Mouse (Mus musculus): ENCODE data around the gene Pnpla8. TPM values are rescaled to one million over a fixed set of nuclear protein-coding genes. Genes with fewer than 3 reads are reported as not detected.
A peak's percentile ranks its signal among the peaks of the same experiment; 100 is the strongest.
"Not testable (repeated sequence)": the region's sequence is repeated elsewhere in the genome, so short reads cannot be mapped to it uniquely, and the experiment has no call there.

Gene Pnpla8
- total RNA-seq, 2 experiments from 2014 or later = 22.4 to 37.3 TPM

GRCm38 (mm10) chr12:44267196-44267595, 46.0 kb downstream of the Pnpla8 start:
- no peak for ATAC-seq (replicated peaks; ENCODE audit: low FRiP score, low TSS enrichment, poor library complexity, severe bottlenecking)

DNA sequence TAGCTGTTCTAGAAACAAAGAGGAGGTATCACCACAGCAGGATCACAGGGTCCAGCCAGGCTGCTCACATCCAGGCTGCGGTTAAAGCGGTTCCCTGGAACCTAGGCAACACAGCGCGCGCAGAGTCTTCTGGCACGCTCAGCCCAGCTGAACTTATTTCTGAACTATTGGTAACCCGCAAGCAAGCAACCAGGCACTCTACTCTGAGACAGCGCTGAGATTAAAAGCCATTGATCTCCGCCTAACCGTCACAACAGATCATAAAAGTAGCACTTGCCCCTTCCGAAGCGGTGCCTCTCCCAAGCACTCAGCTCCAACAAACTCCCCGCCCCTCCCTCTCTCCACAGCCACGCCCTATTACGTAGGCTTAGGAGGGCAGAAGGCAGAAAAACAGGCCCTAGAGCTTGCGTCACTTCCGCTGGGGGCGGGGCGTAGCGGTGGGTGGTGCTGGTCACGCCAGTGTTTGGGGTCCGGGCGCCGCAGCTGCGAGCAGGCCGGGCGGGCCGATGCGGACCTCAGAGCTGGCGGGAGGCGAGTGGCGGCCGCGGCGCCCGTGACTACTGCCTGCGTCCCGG, 47.6 kb downstream of the Pnpla8 start:
- peak; percentile 97 for ATAC-seq (replicated peaks; ENCODE audit: low FRiP score, low TSS enrichment, poor library complexity, severe bottlenecking)

GRCm38 (mm10) chr12:44269311-44269831, 48.2 kb downstream of the Pnpla8 start:
- peak; percentile 81 for ATAC-seq (replicated peaks; ENCODE audit: low FRiP score, low TSS enrichment, poor library complexity, severe bottlenecking)

DNA sequence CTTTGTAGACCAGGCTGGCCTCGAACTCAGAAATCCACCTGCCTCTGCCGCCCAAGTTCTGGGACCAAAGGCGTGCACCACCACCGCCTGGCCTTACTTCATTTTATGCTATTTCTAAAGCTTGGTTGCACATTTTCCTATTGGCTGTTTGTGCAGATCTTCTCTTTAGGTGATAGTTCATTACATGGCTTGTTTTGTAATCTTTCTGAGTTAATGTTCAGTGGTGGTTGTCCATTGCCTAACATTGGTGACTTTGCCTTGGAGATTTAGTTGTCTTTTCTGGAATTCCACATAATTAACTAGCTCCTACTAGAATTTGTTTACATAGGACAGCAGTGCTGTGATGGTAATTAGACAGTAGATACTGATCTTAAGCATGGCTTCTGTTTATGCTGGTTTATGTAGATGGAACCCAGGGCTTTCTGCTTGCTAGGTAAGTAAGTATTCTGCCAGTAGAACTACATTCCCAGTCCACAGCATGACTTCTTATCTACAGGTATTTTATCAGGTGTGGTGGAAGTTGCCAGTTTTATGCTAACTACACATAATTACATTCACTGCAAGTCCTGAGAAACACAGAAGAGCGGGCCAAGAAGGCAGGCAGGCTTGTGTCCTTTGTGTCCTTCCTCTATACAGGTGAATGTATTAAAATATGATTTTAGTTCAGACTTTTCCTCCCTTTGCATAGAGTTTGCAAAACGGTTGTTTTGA, 53.1 kb downstream of the Pnpla8 start:
- no peak for ATAC-seq (replicated peaks; ENCODE audit: low FRiP score, low TSS enrichment, poor library complexity, severe bottlenecking)

- ATAC-seq (replicated peaks; ENCODE audit: low FRiP score, low TSS enrichment, poor library complexity, severe bottlenecking) = not testable (repeated sequence)
Observed at GRCm38 (mm10) chr12:44280147-44280546, 59.0 kb downstream of the Pnpla8 start.

GRCm38 (mm10) chr12:44281534-44281933, 60.4 kb downstream of the Pnpla8 start:
- ATAC-seq (replicated peaks; ENCODE audit: low FRiP score, low TSS enrichment, poor library complexity, severe bottlenecking) = no peak

- no peak for ATAC-seq (replicated peaks; ENCODE audit: low FRiP score, low TSS enrichment, poor library complexity, severe bottlenecking)
Observed at GRCm38 (mm10) chr12:44283378-44283777, 62.2 kb downstream of the Pnpla8 start.

- ATAC-seq (replicated peaks; ENCODE audit: low FRiP score, low TSS enrichment, poor library complexity, severe bottlenecking) = no peak
Observed at GRCm38 (mm10) chr12:44286992-44287391, 65.8 kb downstream of the Pnpla8 start.

- ATAC-seq (replicated peaks; ENCODE audit: low FRiP score, low TSS enrichment, poor library complexity, severe bottlenecking) = peak; percentile 90
Observed at GRCm38 (mm10) chr12:44292281-44292680, 71.1 kb downstream of the Pnpla8 start.

DNA sequence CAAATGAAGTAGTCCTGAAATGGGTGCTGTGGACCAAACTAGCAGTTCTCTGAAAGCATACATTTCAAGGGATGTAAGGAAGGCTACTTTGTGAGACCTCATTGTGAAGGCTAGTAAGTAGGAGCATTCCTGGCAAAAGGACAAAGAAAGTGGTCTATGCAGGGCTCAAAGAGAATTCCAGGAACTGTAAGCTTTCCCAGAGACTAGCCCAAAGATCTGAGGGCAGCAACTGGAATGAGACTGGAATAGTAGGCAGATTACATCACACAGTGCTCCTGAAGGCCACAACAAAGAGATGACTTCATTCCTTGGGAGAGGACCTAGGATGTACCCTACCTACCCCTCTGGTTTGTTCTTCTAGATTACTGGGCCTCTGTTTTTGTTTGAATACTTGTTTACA, 79.6 kb downstream of the Pnpla8 start:
- ATAC-seq (replicated peaks; ENCODE audit: low FRiP score, low TSS enrichment, poor library complexity, severe bottlenecking) = no peak

- no peak for ATAC-seq (replicated peaks; ENCODE audit: low FRiP score, low TSS enrichment, poor library complexity, severe bottlenecking)
Observed at GRCm38 (mm10) chr12:44304012-44304411, 82.8 kb downstream of the Pnpla8 start.

DNA sequence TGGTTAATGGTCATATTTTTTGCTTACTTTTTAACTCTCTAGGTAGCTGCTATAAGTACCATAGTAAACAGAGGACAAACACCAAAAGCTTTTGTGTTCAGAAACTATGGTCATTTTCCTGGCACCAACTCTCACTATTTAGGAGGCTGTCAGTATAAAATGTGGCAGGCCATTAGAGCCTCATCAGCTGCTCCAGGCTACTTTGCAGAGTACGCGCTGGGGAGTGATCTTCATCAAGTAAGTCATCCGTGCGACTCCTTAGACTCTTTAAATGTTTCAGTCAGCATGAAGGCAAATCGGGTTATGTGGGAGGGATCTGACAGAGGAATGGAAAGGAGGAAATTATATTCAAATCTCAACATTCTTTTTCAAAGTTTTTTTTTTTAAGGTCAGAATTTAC, 83.7 kb downstream of the Pnpla8 start:
- ATAC-seq (replicated peaks; ENCODE audit: low FRiP score, low TSS enrichment, poor library complexity, severe bottlenecking) = no peak

- peak; percentile 47; the same call in 1 of the 2 replicates for ATAC-seq (replicated peaks; ENCODE audit: low FRiP score, low TSS enrichment, poor library complexity, severe bottlenecking)
Observed at GRCm38 (mm10) chr12:44308221-44308620, 87.1 kb downstream of the Pnpla8 start.

DNA sequence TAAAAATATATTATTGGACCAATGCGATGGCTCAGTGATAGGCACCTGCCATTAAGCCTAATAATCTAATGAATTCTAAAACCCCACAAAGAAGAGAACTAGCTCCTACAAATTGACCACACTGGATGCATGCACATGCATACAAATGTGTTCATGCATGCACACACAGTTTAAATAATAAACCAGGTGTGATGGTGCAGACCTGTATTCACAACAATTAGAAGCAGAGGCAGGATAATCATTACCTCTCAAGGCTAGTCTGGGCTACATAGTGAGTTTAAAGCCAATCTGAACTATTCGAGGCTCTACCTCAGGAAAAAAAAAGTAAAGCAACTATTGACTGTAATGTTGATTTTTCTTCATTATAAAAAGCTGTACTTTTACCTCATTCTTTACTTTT, 94.0 kb downstream of the Pnpla8 start:
- no peak for ATAC-seq (replicated peaks; ENCODE audit: low FRiP score, low TSS enrichment, poor library complexity, severe bottlenecking)

DNA sequence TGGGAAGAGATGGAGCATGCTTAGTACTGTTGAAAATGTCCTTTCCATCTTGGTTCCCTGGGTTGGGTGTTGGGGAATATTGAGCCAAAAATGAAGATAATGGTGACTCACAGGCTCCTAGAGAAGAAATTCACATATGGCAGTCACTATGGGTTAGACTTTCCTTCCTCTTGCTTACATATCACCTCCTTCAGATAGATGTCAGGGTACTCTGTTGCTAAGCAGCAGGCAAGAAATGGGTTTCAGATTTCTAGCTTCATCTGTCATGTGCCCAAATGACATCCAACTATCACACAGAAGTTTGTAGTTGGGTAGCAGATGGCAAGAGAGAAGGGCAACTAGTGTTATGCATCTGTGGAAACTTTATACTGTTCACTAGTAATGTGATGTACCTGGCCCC, 103.9 kb downstream of the Pnpla8 start:
- no peak for ATAC-seq (replicated peaks; ENCODE audit: low FRiP score, low TSS enrichment, poor library complexity, severe bottlenecking)

DNA sequence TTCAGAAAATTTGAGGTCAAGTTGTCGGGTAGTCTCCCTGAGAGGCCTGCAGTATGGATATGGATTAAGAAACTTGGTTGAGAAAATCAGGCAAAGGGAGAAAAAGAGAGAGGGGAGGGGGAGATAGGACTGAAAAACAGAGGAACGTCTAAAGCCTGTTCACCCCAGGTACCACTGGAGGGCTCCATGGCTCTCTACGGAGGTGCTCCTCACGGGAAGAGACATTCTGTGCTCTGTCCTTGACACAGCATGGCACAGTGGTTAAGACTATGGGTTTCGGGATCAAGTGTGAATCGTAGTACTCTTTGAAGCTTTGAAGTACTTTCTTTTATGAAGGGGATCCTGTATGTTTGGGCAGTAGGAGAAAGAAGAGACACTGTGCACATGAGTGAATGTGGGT, 106.3 kb downstream of the Pnpla8 start:
- ATAC-seq (replicated peaks; ENCODE audit: low FRiP score, low TSS enrichment, poor library complexity, severe bottlenecking) = no peak

GRCm38 (mm10) chr12:44328381-44329315, 107.5 kb downstream of the Pnpla8 start, which contains the start of gene Nrcam:
Gene Nrcam, plus strand, starts transcription at chr12:44328885.
- peak; percentile 45 for ATAC-seq (replicated peaks; ENCODE audit: low FRiP score, low TSS enrichment, poor library complexity, severe bottlenecking)

DNA sequence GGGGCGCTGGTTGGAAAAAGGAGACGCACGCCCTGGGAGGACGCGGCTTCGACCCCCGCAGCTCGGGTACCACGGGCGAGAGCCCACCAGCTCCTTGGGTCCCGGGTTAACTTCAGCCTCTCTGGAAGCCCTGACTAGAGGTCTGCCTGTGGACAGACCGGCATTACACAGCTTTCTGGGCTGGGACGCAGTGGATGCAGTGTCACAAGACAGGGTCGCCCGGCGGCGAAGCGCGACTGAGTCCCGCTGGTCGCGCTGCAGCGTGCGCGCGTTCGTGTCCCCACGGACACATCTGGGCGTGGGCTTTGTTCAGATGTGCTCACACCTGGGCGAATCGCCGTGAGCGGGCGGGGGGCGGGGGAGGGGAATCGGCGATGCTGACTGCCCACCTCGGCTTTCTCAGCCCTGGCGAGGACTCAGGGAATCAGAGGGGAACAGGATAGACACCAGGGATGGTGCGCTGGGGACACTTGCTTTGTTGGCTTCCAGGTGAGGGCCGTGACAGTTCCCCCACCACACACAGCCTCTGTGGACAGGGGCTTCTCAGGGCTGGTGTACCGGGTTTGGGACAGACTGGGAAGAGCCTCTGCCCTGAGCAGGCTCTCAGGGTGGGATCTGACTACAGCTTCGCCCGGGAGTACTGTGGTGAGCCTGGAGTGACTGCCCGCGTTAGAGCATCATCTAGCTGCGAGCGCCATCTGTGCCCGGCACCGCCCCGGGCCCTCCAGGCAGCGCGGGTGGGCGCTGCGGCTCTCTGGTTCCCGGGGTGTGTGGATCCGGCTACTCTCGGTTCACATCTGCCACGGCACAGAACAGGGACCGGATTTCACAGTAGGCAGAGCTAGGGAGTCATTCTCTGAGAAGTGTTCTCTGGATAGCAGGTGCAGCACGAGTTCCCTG, 108.4 kb downstream of the Pnpla8 start:
- ATAC-seq (replicated peaks; ENCODE audit: low FRiP score, low TSS enrichment, poor library complexity, severe bottlenecking) = peak; percentile 32

DNA sequence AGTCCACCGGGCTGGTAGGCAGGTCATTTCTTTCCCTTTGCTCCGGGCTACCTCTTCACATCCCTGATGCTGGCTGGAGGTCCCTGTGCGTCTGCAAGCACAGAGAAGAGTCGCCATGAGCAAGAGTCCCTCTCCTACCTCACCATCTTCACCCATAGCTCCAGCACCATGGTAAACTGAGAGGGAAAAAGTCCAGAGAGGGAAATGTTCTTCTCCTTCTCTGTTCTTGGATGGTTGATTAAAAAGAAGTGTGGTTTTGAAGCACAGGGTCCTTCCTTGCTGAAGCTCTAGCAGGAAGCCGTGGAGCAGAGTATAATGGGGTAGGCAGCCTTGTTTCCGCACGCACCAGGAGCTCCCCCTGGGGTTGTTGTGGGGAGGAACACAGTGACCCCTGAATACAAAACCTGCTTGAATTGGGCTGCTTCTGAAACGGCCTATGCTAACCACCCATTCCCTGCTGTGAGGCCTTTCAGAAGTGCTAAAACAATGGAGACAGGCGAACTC, 109.1 kb downstream of the Pnpla8 start:
- ATAC-seq (replicated peaks; ENCODE audit: low FRiP score, low TSS enrichment, poor library complexity, severe bottlenecking) = no peak

Data from megakaryocyte-erythroid progenitor cell, adult 5-6 weeks (primary cell).